Mouse (Mus musculus): ENCODE measurements around the gene Opalin. TPM values are rescaled to one million over a fixed set of nuclear protein-coding genes. Genes with fewer than 3 reads are reported as not detected.

Opalin gene
- polyA plus RNA-seq, 1 experiment from 2014 or later: not detected

DNA sequence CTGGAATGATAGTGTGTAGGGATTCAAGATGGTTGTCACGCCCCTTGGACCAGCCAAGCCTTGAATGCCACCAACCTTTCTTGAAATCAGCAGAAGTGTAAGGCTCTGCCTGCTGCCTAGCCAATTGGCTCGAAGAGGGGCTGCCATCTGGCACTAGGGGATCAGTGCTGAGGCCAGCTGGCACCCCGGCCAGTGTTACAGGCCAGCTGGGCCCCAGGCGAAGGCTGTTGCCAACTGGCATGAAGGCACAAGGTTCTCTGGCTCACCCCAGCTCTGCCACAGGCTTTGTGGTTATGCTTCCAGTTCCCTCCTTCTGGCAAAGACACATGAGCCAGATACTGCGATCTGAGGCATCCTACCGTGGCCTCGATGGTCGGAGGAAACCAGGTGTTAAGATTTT lies 24.5 kb upstream of the Opalin start:
- Histone ChIP-seq H3K27ac (no peak overlapping the region), H3K36me3 (no peaks in the 10 kb centered on the region), H3K4me2 (no peak overlapping the region), H3K4me1 (no peaks in the 10 kb centered on the region), H3K27me3 (replicated peaks) (no peaks in the 10 kb centered on the region), H3K9ac (no peak overlapping the region), H3K9me3 (replicated peaks) (no peaks in the 10 kb centered on the region), H3K4me3 (no peak overlapping the region)
- WGBS (ENCODE audit: insufficient replicate concordance): 75% methylated on average over 8 of the region's 8 CpGs
- no peak for ATAC-seq

DNA sequence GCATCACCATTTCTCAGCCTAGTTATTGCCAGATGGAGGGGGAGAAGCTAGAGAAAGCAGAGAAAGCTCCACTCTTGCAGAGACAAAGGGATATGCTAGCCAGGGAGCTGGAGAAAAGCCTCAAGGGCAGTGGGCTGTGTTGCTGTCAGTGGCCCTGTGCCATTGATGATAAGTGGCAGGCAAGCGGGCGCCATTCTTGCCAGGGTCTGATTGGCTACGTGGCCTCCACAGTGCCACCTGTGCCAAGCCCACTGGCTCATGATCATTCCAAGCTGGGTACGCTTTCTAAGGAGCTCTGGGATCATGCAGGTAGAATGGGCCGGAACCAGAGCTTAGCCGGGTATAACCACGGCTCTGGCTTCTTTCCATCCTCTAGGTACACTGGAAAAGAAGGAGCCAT lies 23.9 kb upstream of the Opalin start:
- Histone ChIP-seq H3K9me3 (replicated peaks) (no peaks in the 10 kb centered on the region), H3K4me1 (no peaks in the 10 kb centered on the region), H3K27ac (no peak overlapping the region), H3K4me2 (no peak overlapping the region), H3K4me3 (no peak overlapping the region), H3K27me3 (replicated peaks) (no peaks in the 10 kb centered on the region), H3K9ac (no peak overlapping the region), H3K36me3 (no peaks in the 10 kb centered on the region)
- 72% methylated on average over 7 of the region's 7 CpGs for WGBS (ENCODE audit: insufficient replicate concordance)
- no peak for ATAC-seq

DNA sequence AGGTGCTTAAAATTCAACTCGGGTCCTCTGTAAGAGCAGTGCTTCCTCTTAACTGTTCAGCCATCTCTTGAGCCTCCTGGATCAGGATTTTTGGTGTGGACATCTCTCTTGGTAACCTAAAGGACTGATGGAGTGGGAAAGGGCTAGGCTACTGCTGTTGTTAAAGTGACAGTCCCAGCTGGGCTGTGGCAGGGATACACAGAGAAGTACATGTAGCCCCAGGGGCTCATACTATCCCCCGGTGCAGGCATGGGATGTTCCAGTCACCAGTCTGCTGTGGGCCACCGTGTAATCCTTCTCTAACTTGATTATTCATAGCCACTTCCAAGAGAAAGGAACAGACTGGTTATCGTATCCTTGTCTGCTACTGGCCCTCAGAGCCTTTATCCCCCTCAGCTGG lies 20.1 kb upstream of the Opalin start:
- H3K4me3 ChIP-seq: no peak overlapping the region
- H3K27me3 ChIP-seq (replicated peaks): no peaks in the 10 kb centered on the region
- 64% methylated on average over 4 of the region's 4 CpGs for WGBS (ENCODE audit: insufficient replicate concordance)
- H3K36me3 ChIP-seq: no peaks in the 10 kb centered on the region
- no peaks in the 10 kb centered on the region for H3K9me3 ChIP-seq (replicated peaks)
- no peak overlapping the region for H3K27ac ChIP-seq
- 0 out of 2 replicates have a peak, but pooled peaks cover 3% of the 10 kb centered on the region for H3K4me1 ChIP-seq
- H3K4me2 ChIP-seq: no peak overlapping the region
- no peak for ATAC-seq
- no peak overlapping the region for H3K9ac ChIP-seq

DNA sequence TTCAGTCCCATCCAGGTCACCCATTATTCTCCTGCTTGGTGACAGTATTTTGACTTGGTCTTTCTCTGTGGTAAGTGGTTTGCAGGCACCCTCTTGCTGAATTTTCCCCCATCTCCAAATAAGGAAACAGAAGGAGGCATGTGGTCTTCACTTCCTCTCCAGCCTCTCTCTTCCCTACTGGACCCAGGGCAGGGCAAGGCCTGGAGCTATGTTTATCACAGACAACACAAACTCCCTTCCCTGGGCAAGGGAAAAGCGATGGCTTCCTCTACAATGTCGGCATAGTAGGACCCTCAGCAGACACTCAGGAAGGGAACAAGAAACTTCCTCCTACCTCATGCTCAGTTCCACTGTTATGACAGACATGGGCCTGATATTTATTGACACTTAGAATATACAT lies 15.0 kb upstream of the Opalin start:
- 12% methylated on average over 2 of the region's 2 CpGs for WGBS (ENCODE audit: insufficient replicate concordance)
- Histone ChIP-seq H3K36me3 (no peaks in the 10 kb centered on the region), H3K4me2 (no peak overlapping the region), H3K27ac (no peak overlapping the region), H3K9ac (no peak overlapping the region), H3K9me3 (replicated peaks) (no peaks in the 10 kb centered on the region), H3K27me3 (replicated peaks) (peaks cover 25% of the 10 kb centered on the region), H3K4me1 (0 out of 2 replicates have a peak, but pooled peaks cover 3% of the 10 kb centered on the region), H3K4me3 (no peak overlapping the region)
- ATAC-seq: no peak

DNA sequence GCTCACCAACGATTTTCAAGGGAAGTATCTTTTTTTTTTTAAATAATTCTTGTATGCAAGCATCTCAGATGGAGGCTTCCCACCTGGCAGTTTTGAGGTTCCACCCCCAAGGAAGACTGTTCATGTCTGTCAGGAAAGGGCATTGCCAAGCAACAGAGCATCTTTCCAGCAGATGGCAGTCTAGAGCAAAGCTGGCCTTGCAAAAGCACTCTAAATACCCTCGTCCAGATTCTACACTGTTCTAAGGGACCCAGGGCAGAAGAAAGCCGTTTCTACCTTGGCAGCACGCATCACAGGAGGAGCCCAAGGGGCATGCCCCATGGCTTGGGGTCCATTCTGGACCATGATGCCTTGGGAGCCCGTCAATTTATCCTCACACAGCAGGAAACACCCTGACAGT lies 12.9 kb upstream of the Opalin start:
- Histone ChIP-seq H3K27ac (no peak overlapping the region), H3K4me2 (no peak overlapping the region), H3K9me3 (replicated peaks) (no peaks in the 10 kb centered on the region), H3K36me3 (no peaks in the 10 kb centered on the region), H3K27me3 (replicated peaks) (peaks cover 25% of the 10 kb centered on the region), H3K9ac (no peak overlapping the region), H3K4me1 (0 out of 2 replicates have a peak, but pooled peaks cover 3% of the 10 kb centered on the region), H3K4me3 (no peak overlapping the region)
- 5% methylated on average over 5 of the region's 5 CpGs for WGBS (ENCODE audit: insufficient replicate concordance)
- ATAC-seq: no peak

DNA sequence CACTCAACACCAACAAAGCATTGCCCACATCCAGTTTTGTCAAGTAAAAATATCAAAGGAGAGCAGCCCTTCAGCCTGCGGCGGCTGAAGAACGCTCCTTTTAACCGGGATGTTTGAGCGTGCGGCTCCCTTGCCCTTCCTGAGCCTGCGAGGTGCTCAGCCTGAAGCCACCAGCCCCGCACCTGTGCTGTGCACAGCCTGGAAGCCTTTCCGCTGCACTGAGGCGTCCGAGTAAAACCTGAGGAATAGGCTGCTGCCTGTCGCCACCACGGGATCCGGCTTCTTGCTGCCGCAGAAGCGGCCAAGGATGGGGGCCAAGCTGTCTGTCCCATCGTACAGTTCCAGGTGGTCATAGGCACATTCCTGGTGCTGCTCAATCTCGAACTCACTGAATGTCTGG lies 11.6 kb upstream of the Opalin start:
- no peak for ATAC-seq
- H3K4me1 ChIP-seq: 0 out of 2 replicates have a peak, but pooled peaks cover 3% of the 10 kb centered on the region
- H3K4me3 ChIP-seq: no peak overlapping the region
- H3K27me3 ChIP-seq (replicated peaks): peaks cover 25% of the 10 kb centered on the region
- no peaks in the 10 kb centered on the region for H3K9me3 ChIP-seq (replicated peaks)
- 23% methylated on average over 18 of the region's 18 CpGs for WGBS (ENCODE audit: insufficient replicate concordance)
- H3K36me3 ChIP-seq: no peaks in the 10 kb centered on the region
- no peak overlapping the region for H3K9ac ChIP-seq
- peak overlapping the region; percentile 9 for H3K4me2 ChIP-seq
- H3K27ac ChIP-seq: no peak overlapping the region

DNA sequence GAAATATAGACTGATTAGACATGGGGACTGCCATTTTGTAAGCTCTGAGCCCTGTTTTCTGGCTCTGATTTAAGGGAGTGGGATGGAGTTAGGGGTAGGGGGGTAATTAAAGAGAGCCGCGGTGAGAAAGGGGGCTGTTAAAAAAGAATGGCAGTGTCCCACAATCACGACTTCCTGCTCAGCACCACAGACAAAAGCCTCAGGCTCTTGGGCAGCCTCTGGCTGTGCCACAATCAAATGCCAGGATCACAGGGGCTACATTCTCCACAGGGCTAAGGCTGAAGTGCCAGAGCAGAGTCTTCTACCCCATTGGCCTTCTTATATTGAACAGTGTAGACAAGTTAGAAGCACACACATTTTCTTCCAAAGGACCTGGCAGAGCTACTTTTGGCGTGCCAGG lies 11.0 kb upstream of the Opalin start:
- Histone ChIP-seq H3K27ac (no peak overlapping the region), H3K36me3 (no peaks in the 10 kb centered on the region), H3K9me3 (replicated peaks) (no peaks in the 10 kb centered on the region), H3K4me3 (no peak overlapping the region), H3K4me1 (0 out of 2 replicates have a peak, but pooled peaks cover 3% of the 10 kb centered on the region), H3K4me2 (peak overlapping the region; percentile 9; the same call in 1 of the 2 replicates), H3K9ac (no peak overlapping the region), H3K27me3 (replicated peaks) (peaks cover 25% of the 10 kb centered on the region)
- 36% methylated on average over 4 of the region's 4 CpGs for WGBS (ENCODE audit: insufficient replicate concordance)
- ATAC-seq: no peak

DNA sequence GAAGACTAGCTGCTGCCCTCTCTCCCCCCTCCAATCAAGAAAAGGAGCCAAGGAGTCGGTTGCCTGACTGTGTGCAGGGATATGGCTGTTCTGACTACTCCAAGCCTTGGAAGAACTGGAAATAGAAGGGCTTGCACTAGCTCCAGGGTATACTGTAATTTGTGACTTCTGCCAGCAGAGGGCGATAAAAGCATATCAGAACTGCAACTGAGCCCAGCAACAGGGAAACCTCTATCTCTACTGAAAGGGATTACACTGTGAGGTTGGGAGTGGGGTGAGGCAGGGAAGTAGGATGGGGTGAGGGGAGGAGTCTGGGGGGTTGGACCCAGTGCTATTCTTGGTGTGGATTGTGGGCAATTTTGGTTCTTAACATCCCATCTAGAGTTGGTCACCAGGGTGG lies 9.8 kb upstream of the Opalin start:
- Histone ChIP-seq H3K4me3 (no peak overlapping the region), H3K27me3 (replicated peaks) (peaks cover 25% of the 10 kb centered on the region), H3K4me1 (no peaks in the 10 kb centered on the region), H3K4me2 (no peak overlapping the region), H3K9me3 (replicated peaks) (no peaks in the 10 kb centered on the region), H3K27ac (no peak overlapping the region), H3K36me3 (no peaks in the 10 kb centered on the region), H3K9ac (no peak overlapping the region)
- no peak for ATAC-seq
- WGBS (ENCODE audit: insufficient replicate concordance): 3% methylated on average over 2 of the region's 2 CpGs

DNA sequence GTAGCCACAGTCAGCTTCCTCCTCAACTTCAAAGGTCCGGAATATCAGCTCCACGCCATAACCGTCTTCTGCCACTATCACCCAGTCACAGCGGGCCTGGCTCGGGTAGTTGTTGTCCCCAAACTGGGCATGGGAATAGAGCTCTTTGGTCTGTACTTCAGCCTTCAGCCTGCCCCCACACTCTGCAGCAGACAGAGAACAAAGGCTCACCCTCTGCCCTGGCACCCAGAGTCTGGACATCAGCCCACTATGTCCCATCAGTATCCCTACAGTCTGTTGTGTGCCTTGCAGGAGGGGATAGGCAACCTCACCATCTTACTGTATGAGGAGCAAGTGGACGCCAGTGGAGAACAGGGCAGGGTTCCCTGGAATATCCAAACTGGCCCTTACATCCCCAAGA lies 9.4 kb upstream of the Opalin start:
- Histone ChIP-seq H3K9me3 (replicated peaks) (no peaks in the 10 kb centered on the region), H3K9ac (no peak overlapping the region), H3K4me2 (no peak overlapping the region), H3K4me3 (no peak overlapping the region), H3K36me3 (no peaks in the 10 kb centered on the region), H3K27ac (no peak overlapping the region), H3K27me3 (replicated peaks) (peaks cover 25% of the 10 kb centered on the region), H3K4me1 (no peaks in the 10 kb centered on the region)
- 61% methylated on average over 6 of the region's 6 CpGs for WGBS (ENCODE audit: insufficient replicate concordance)
- ATAC-seq: no peak

DNA sequence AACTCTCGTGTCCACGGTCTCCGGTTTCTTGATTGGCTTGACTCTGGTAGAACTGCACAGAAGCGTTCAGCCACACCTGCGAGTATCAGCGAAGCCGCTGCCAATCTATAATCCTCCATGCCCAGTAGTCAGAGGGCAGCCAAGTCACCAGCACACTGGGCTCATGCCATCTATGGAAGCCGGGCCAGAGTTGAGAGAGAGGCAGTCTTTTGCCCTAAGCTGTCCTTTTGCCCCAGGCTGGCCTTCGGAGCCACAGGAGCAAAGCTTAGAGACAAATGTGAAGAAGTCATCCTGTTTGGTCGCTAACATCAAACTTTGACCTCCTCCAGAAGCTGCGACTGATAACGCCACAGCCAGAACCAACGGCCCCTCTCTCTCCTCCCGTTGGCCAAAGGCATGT lies 6.7 kb upstream of the Opalin start:
- WGBS (ENCODE audit: insufficient replicate concordance): 67% methylated on average over 14 of the region's 14 CpGs
- H3K9me3 ChIP-seq (replicated peaks): no peaks in the 10 kb centered on the region
- H3K27ac ChIP-seq: no peak overlapping the region
- peaks cover 15% of the 10 kb centered on the region for H3K27me3 ChIP-seq (replicated peaks)
- ATAC-seq: no peak
- no peaks in the 10 kb centered on the region for H3K4me1 ChIP-seq
- no peaks in the 10 kb centered on the region for H3K36me3 ChIP-seq
- no peak overlapping the region for H3K4me2 ChIP-seq
- no peak overlapping the region for H3K4me3 ChIP-seq
- H3K9ac ChIP-seq: no peak overlapping the region

DNA sequence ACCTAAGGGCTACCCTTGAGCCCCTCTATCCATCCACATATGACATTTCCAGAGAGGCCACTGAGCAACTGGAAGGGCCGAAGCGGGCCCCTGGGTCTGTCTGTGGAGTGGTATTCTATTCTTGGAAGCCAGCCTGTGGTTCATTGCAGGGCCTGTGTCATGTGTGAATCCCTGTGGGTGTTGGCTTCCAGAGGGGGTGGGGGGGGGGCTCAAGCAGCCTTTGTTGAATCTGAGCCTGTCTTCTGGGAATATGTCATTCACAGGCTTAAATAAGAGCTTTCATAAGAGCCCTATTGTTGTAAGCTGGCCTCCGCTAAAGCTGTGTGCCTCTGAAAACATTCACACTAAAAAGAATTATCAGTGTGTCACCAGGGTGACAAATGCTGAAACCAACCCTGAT lies 4.7 kb upstream of the Opalin start:
- no peaks in the 10 kb centered on the region for H3K4me1 ChIP-seq
- H3K9me3 ChIP-seq (replicated peaks): no peaks in the 10 kb centered on the region
- H3K4me2 ChIP-seq: no peak overlapping the region
- no peak overlapping the region for H3K4me3 ChIP-seq
- no peak for ATAC-seq
- H3K9ac ChIP-seq: no peak overlapping the region
- no peaks in the 10 kb centered on the region for H3K27me3 ChIP-seq (replicated peaks)
- 70% methylated on average over 3 of the region's 3 CpGs for WGBS (ENCODE audit: insufficient replicate concordance)
- H3K36me3 ChIP-seq: no peaks in the 10 kb centered on the region
- H3K27ac ChIP-seq: no peak overlapping the region

DNA sequence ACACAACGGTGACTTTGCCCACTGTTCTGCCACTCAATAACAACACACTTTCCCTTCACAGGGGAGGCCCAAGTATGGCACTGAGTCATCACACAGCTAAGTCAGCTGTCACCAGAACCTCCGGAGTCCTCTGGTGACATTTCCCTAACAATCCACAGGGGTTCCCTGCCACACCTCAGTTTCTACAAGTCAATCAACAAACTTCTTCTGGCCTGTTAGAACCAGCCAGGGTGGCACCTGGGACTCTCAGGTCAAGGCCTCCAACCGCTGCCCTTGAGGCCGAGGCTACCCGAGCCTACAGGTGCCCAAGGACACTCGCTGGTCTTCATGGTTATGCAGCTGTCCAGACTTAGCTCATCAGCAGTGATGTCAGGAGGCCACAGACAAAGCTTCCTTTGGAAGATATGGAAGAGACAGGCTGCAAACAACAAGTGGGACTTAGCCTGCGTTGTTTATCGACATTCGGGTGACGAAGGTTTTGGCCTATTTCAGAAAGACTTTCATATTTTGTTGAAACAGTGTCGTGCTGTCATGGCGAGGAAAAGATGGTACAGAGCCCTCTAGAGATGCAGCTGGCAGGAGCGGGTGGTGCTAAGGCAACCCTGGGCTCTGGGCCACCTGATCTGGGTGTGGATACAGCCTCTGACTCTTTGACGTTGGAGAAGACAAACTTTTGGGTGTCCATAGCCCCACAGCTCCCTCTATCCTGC lies 3.0 kb downstream of the Opalin start:
- WGBS (ENCODE audit: insufficient replicate concordance): 77% methylated on average over 14 of the region's 14 CpGs
- ATAC-seq: no peak
- H3K27me3 ChIP-seq (replicated peaks): no peaks in the 10 kb centered on the region

DNA sequence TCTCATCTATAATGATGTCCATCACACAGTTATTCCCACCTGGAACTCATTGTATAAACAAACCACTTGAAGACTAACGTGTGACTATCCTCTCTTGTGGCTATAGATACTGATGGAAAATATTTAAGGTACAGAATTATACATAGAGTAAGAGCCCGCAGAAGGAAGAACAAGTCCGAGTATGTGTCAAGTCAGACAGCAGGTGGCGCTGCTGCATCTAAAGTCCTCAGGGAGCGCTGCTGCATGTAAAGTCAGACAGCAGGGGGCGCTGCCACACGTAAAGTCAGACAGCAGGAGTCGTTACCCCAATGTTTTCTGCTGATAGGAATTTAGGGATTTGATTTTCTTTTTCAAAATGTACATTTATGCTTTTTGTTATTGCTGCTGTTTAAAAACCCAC lies 5.4 kb downstream of the Opalin start:
- H3K27ac ChIP-seq: no peak overlapping the region
- H3K9me3 ChIP-seq (replicated peaks): no peaks in the 10 kb centered on the region
- ATAC-seq: no peak
- 6% methylated on average over 8 of the region's 8 CpGs for WGBS (ENCODE audit: insufficient replicate concordance)
- no peak overlapping the region for H3K4me3 ChIP-seq
- H3K27me3 ChIP-seq (replicated peaks): no peaks in the 10 kb centered on the region
- no peaks in the 10 kb centered on the region for H3K4me1 ChIP-seq
- H3K4me2 ChIP-seq: no peak overlapping the region
- H3K36me3 ChIP-seq: no peaks in the 10 kb centered on the region
- no peak overlapping the region for H3K9ac ChIP-seq

More for the DNA sequence above, 3.0 kb downstream of the Opalin start:
- Histone ChIP-seq H3K27ac (no peak overlapping the region), H3K4me1 (no peaks in the 10 kb centered on the region), H3K9ac (no peak overlapping the region), H3K9me3 (replicated peaks) (no peaks in the 10 kb centered on the region), H3K36me3 (no peaks in the 10 kb centered on the region), H3K4me2 (no peak overlapping the region), H3K4me3 (no peak overlapping the region)
